Mouse (Mus musculus) liver, embryonic 14.5 days (tissue): ENCODE data around the gene Ptprr.

ENCODE experiments used
- CTCF ChIP-seq: IDR thresholded peaks from 2 replicates; pipeline ENCODE4 v1.5.1; 2016; ENCODE audit warnings: antibody characterized with exemption, low read depth, control low read depth
- EP300 ChIP-seq: IDR thresholded peaks from 2 replicates; pipeline ENCODE4 v1.6.1; 2016; ENCODE audit warnings: antibody characterized with exemption, low read depth

DNA sequence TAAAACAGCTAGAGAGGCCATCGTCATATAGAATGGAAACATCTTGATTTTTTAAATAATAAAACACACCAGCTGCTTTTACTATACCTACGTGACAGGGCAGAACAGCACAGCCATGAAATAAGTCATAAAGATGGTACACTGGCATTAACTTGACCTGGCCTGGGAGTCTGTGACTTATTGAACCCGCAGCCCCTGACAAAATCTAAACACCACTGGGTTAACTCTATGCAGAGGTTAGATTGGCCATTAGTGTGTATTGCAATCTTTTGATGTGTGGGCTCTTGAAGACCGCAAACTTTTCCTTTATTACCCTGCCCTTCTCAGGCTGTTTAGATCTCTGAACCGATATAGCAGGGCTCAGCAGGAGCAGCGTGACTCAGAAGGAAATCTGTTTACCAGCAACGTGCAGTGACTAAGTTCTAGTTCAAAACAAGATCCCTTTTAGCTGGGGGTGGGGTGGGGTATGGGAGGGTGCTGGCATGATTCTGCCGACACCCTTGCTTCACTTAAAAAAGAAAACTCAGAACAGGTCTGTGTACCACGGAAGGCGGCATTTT, 157.4 kb downstream of the Ptprr start:
- TF ChIP-seq CTCF = no peak
- no peak for TF ChIP-seq EP300
